Mouse (Mus musculus) thymus, postnatal 36 days (tissue): Measurements from ENCODE around the gene Haus2.

Source experiments
- DNase-seq, 2 experiments: peaks; one replicate each; pipeline ENCODE4 v3.0.0; 2022; ENCODE audit warnings: mixed read lengths in 2 of 2

Gene Haus2

GRCm38 (mm10) chr2:120619538-120619937, 10.4 kb downstream of the Haus2 start:
- DNase-seq, result no peak

- DNase-seq, result no peak
These were observed 13.7 kb downstream of the Haus2 start for GRCm38 (mm10) chr2:120622920-120623319.

GRCm38 (mm10) chr2:120628076-120628865, 19.1 kb downstream of the Haus2 start:
- no peak for DNase-seq

- DNase-seq, result peak; percentile 96 to 99
These were observed 19.9 kb downstream of the Haus2 start, which contains the start of gene Stard9 for GRCm38 (mm10) chr2:120628886-120629735. Gene Stard9, plus strand, starts transcription at chr2:120629121.

DNA sequence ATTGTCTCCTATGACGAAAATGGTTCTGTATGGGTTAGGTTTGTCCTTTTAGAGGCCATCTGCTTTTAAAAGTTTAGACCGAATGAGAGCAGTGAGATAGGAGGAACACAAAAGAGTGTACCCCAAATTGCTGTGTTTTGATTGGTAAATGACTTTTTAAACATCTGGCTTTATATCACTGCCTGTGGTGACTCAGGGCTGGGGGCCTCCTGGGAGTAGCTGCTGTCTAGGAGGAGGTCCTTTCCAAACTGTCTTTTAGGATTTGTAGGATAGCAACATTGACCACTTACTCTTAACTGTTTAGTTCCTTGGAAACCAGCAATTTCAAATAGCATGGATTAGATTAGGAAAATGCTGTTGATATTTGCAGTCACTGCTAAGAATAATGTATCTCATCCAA, 21.1 kb downstream of the Haus2 start:
- DNase-seq, result no peak

DNA sequence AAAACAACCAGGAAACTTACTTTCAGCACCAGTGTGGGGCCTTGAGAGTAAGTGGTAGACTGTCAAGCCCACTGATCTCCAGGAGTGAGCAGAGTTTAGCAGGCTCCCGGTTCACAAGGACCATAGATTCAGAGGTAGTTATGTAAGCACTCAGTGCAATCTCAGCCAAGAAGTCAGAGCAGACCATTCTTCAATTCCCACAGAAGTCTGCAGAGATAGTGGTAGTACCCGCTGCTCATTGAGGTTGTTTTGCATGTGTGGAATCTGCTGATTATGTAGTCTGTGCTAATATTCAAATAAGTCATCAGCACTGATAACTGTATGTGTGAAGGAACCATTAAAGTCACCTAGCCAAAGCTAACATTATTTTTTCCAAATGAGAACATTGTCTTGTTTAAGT, 21.5 kb downstream of the Haus2 start:
- no peak for DNase-seq

- no peak for DNase-seq
These were observed 22.3 kb downstream of the Haus2 start for GRCm38 (mm10) chr2:120631521-120631920.

GRCm38 (mm10) chr2:120631957-120632356, 22.8 kb downstream of the Haus2 start:
- no peak for DNase-seq

GRCm38 (mm10) chr2:120640835-120641234, 31.7 kb downstream of the Haus2 start:
- DNase-seq, result no peak

DNA sequence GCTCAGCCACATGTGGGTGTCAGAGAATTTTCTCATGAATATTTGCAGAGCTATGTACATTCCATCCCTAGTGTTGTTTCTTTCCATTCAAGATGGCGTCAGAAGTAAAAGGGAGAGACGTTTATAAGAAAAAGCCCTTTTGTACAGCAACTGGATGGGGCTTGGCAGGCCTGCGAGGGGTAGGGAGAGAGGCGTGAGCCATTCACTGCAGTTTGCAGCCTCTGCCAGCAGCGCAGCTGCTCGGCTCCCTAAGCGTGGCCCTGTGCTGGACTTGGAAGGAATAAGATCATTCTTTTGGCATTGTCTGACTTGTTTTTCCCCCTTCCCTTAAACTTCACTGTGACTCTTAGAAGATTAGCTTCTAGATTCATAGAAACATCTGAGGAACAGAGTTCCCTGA, 34.7 kb downstream of the Haus2 start:
- DNase-seq, result no peak

DNA sequence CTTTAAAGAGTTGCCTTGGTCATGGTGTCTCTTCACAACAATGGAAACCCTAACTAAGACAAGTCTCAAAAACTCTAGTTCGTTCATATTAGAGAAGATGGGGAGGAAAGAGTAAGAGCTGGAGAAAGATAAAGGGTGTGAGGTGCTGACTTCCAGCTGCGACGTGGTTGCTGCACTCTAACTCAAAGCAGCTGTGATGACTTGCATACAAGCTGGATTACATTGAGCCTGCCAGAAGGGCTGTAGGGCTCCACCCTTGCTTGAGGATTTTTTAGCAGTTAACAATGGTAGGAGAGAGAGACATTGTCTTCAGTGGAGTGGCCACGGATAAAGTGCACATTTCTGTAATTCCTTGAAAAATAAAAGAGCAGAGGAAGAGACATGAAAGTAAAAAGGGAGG, 37.6 kb downstream of the Haus2 start:
- DNase-seq, result no peak

DNA sequence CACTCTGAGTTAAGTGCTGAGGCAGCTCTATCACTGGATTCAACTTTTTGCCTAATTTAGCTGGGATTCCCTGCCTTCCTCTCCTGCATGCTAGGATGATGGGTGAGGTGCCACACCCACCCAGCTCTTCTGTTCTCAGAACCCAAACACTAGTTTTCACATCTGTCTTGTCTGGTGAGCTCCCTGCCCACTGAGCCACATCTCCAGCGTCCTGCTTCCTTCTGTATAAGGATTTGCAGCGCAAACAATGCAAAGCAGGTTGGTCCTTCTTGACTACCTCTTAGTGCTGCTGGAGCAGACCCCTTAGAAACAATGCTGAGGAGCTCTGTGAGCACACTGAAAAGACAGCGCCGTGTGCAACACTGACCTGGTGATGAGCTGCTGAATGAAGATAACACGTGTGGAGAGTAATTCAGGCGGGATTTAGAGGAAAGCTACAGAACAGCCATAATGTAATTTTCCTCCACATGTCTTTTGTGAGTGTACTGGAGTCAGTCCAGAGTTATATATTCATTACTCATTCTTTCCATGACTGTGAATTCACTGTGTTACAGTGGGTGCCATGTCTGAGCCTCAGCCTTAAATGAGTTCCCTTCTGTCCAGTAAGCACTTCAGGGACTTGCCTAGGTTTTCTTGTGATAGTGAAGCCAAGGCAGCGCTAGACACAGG, 43.2 kb downstream of the Haus2 start:
- no peak for DNase-seq

GRCm38 (mm10) chr2:120652925-120653284, 43.7 kb downstream of the Haus2 start:
- DNase-seq, result no peak

- no peak for DNase-seq
These were observed 45.5 kb downstream of the Haus2 start for GRCm38 (mm10) chr2:120654693-120655092.

DNA sequence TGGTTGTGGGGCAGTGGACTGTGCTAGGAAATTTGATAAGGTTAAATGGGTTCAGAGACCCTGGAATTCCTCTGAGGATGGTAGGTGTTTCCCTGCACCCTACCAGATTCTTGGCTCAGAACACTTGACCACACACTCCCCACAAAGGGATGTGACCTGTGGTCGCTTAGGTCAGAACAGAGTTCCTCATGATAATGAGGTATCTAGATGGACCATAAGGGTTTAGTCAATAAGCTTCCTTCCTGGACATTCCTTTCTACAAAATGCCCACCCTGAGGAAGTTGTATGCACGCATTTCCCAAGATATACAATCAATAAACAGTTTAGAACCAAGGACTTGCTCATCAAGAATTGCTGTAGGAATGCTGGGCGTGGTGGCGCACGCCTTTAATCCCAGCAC, 46.7 kb downstream of the Haus2 start:
- no peak for DNase-seq

GRCm38 (mm10) chr2:120656711-120657110, 47.5 kb downstream of the Haus2 start:
- no peak for DNase-seq

DNA sequence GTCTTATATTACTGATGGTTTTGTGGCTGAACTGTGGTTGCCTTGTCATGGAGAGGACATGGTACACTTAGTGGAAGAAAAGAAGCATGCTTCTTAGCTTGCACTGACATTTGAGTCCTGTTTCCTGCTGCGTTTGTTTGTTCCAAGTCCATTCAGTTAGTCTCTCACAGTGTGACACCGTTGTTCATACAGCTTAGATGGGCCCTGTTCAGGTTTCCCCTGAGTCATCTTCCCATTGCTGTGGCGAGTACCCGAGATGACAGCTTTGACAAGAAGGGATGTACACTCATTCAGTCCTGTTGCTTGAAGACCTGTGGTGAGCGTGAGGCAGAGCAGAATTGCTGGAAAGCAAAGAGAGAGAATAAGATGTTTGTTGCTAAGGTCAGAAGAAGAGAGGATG, 49.3 kb downstream of the Haus2 start:
- no peak for DNase-seq

GRCm38 (mm10) chr2:120659318-120659717, 50.1 kb downstream of the Haus2 start:
- DNase-seq, result no peak

DNA sequence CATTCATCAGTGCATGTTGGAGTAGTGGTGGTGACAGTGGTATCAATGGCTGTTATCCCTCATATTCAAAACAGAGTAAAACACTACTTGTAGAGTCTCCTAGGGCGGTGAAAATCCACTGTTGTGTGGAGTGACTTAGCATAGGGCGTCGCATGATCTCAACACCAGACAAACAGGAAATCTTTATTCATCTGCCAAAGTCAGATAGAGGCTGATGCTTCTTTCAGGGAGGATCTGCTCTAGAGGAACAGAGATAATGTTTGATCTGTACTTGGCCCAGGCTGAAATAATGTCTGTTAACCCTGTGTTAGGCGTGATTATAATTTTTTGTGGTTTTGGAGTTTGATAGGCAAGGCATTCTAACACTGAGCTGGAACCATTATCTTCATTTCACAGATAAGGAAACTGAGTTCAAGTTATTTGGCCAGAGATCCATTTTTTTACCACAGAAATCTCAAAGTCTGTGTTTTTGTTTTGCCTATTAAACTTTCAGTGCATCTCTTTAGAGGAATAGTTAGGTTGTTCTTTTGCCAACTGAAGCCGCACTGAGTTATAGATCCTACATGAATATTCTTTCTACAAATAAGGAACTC, 51.4 kb downstream of the Haus2 start:
- DNase-seq, result no peak

DNA sequence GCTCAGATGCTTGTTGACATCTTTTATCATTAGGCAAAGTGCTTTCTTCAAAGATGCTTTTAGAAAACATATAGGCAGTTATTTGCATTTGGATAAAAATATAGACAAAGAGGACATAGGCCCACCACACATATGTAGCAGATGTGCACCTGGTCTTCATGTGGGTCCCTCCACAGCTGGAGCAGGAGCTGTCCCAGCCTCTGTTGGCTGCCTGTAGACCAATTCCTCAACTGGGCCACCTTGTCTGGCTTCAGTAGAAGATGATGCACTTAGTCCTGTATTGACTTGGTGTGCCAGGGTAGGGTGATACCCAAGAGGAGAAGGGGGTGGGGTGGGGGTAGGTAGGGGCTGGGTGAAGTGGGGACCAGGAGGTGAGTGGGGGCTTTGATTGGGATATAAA, 53.6 kb downstream of the Haus2 start:
- no peak for DNase-seq

DNA sequence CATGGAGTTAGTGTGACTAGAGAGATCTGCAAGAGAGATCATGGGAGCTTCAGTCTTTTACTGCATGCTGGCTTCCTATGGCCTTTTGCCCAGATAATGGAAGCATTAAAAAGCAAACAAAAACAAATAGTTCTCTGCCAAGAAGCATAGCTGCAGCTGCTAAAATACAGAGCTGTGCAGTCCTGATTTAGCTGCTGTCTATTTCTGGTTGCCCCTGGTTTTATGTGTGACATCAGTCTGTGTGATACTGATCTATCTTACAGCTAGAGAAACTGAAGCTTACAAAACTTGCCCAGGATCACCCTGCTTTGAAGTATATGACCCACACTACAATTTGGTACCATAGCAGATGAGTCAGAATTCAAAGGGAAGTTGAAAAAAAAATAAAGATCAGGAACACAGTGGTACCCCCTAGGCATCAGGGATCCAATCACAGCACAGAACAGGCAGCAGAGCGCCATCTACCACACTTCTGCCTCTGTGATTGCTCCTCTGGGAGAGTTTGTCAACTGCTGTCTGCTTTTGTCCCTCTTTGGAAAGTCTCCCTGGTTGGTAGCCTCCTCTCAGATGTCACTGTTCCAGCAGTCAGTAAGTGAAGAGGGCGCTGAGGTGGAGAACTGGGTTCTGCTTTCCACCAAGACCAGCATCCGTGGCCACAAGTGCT, 54.4 kb downstream of the Haus2 start:
- no peak for DNase-seq

DNA sequence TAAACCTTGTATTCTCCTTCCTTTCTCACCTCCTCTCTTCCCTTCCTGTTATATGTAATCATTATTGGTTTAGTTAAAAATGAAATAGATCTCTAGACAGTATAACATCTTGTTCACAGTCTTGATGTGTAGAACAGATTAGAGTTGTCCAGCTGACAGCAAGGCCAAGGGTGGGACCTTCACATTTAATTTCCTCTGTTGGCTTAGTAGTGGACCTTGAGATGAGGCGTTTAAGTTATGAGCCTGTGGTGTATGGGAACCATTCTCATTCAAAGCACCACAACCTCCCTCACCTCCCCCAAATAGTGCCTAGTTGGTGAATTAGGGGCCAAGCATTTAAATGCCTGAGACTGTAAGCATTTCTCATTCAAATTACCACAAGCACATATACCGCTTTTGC, 58.3 kb downstream of the Haus2 start:
- no peak for DNase-seq

- DNase-seq, result no peak
These were observed 61.1 kb downstream of the Haus2 start for GRCm38 (mm10) chr2:120670253-120670652.
